Mouse (Mus musculus) adrenal gland, postnatal 25 days (tissue): ENCODE measurements around the gene Ghrl. TPM values are rescaled to one million over a fixed set of nuclear protein-coding genes. Genes with fewer than 3 reads are reported as not detected.

Experiments
- DNase-seq: peaks from one replicate; pipeline ENCODE4 v3.0.0; 2021; ENCODE audit warnings: mixed read lengths
- microRNA-seq, 2 experiments: library from miRNA; unstranded; fragments of <30 nt; microRNA quantifications; one replicate each; pipeline ENCODE4 v1.2.0; 2021
- total RNA-seq: library from RNA; stranded (reverse); gene quantifications from 2 replicates; pipeline ENCODE4 v1.2.3, GENCODE M21; 2021

Gene Ghrl
- total RNA-seq, 1 experiment from 2014 or later, result not detected

DNA sequence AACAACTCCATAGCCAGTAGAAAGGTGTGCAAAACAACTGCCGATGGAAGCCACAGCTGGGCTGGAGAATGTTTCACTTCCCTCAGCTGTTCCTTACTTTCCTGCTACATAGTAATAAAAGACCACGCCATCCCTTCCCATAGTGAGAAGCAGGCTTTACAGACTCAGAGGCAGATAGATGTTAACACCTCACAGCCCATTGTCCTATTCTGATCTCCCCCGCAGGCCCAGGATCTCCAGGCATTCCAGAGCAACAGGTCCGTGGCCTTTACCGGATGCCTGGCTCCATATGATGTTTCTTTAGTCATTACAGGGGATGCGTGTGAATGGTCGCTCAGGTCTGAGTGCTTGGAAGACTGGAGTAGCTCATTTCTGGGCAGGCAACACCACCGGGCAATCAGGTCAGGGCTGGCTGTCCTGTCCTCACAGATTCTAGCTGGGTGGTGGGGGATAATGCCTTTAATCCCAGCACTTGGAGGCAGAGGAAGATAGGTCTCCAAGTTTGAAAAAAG lies 52.0 kb downstream of the Ghrl start:
- no peak for DNase-seq

Small RNA genes lying within 50 kb of the gene (microRNA-seq; reads per million reads assigned to microRNA genes)
- gene Mir7042, result 0.36 to 0.69 reads per million in 2 experiments

Other genes with a start within 250 kb of the Ghrl start
- gene Il17rc, start 248.5 kb downstream of the Ghrl start, total RNA-seq, result 18.0 and 19.3 TPM in 2 replicates
- 45.2 and 59.9 TPM in 2 replicates for gene Creld1, start 236.6 kb downstream of the Ghrl start, total RNA-seq
- gene Prrt3, start 217.9 kb downstream of the Ghrl start, total RNA-seq, result 0.30 TPM in 1 of 2 replicates, not detected in the other
- gene Emc3, start 188.2 kb downstream of the Ghrl start, total RNA-seq, result 116 and 125 TPM in 2 replicates
- gene Fancd2, start 188.2 kb downstream of the Ghrl start, total RNA-seq, result 2.0 and 3.0 TPM in 2 replicates
- gene Fancd2os, start 119.2 kb downstream of the Ghrl start, total RNA-seq, result 0.70 TPM in 1 of 2 replicates, not detected in the other
- 175 and 224 TPM in 2 replicates for gene Brk1, start 115.1 kb downstream of the Ghrl start, total RNA-seq
- 31.6 and 32.6 TPM in 2 replicates for gene Vhl, start 95.9 kb downstream of the Ghrl start, total RNA-seq
- gene Irak2, start 81.4 kb downstream of the Ghrl start, total RNA-seq, result 13.8 and 17.1 TPM in 2 replicates
- gene Tatdn2, start 22.8 kb downstream of the Ghrl start, total RNA-seq, result 49.5 and 50.7 TPM in 2 replicates
- 109 and 115 TPM in 2 replicates for gene Sec13, start 20.9 kb upstream of the Ghrl start, total RNA-seq